Mouse (Mus musculus) kidney, postnatal 0 days (tissue): ENCODE measurements around the gene Plppr5. TPM values are rescaled to one million over a fixed set of nuclear protein-coding genes. Genes with fewer than 3 reads are reported as not detected.

ENCODE experiments used
- ATAC-seq: fragments of 200-750 bp; cut with Nextera tagmentation; replicated peaks from 2 replicates; pipeline ENCODE4 v1.8.0; 2017; ENCODE audit warnings: low read depth, moderate number of reproducible peaks, moderate TSS enrichment, moderate library complexity; ENCODE audit not compliant: low FRiP score
- DNase-seq: peaks from one replicate; pipeline ENCODE4 v3.0.0-alpha.2; 2016; ENCODE audit warnings: low spot score
- H3K27ac ChIP-seq: fragments of 300-500 bp; sonication (generic); 2 replicates; pipeline ENCODE4 v1.5.1; 2014; ENCODE audit warnings: mild to moderate bottlenecking
- H3K27me3 ChIP-seq: fragments of 300-500 bp; sonication (generic); 2 replicates; pipeline ENCODE4 v1.6.1; 2014; ENCODE audit warnings: low read length, mixed read lengths; ENCODE audit not compliant: insufficient read depth
- H3K36me3 ChIP-seq: fragments of 300-500 bp; sonication (generic); 2 replicates; pipeline ENCODE4 v1.6.1; 2014; ENCODE audit warnings: low read length, mixed read lengths; ENCODE audit not compliant: insufficient read depth
- H3K4me1 ChIP-seq: fragments of 300-500 bp; sonication (generic); replicated peaks from 2 replicates; pipeline ENCODE4 v1.6.1; 2014; ENCODE audit warnings: antibody characterized with exemption, low read length, mixed read lengths; ENCODE audit not compliant: insufficient read depth
- H3K4me2 ChIP-seq: fragments of 300-500 bp; sonication (generic); 2 replicates; pipeline ENCODE4 v1.6.1; 2014; ENCODE audit warnings: mild to moderate bottlenecking, low read length, moderate library complexity, mixed read lengths
- H3K4me3 ChIP-seq: fragments of 300-500 bp; sonication (generic); replicated peaks from 2 replicates; pipeline ENCODE4 v1.5.1; 2014; ENCODE audit warnings: low read depth, low read length
- H3K9ac ChIP-seq: fragments of 300-500 bp; sonication (generic); 2 replicates; pipeline ENCODE4 v1.6.1; 2014; ENCODE audit warnings: low read depth, low read length
- H3K9me3 ChIP-seq: fragments of 300-500 bp; sonication (generic); replicated peaks from 2 replicates; pipeline ENCODE4 v1.6.1; 2016; ENCODE audit warnings: low read length, inconsistent platforms, mixed read lengths
- CTCF ChIP-seq: IDR thresholded peaks from 2 replicates; pipeline ENCODE4 v1.5.1; 2016; ENCODE audit warnings: antibody characterized with exemption, low read depth, mild to moderate bottlenecking, moderate library complexity
- WGBS: fragments of 180-500 bp; shearing (Covaris S2); extraction: QIAGEN DNeasy Blood & Tissue Kit; methylation state at CpG from one replicate; pipeline ENCODE4 v1.1.7; 2014; 5-methylcytosine and 5-hydroxymethylcytosine counted together
- polyA plus RNA-seq: library from polyadenylated mRNA; unstranded; fragments of >200 nt; fragmentation: Nextera tagmentation; extraction: Ambion mirVana; gene quantifications from 2 replicates; pipeline ENCODE4 v1.2.1, GENCODE M21; 2015

Gene Plppr5
- polyA plus RNA-seq, 1 experiment from 2014 or later, result 0.17 TPM

DNA sequence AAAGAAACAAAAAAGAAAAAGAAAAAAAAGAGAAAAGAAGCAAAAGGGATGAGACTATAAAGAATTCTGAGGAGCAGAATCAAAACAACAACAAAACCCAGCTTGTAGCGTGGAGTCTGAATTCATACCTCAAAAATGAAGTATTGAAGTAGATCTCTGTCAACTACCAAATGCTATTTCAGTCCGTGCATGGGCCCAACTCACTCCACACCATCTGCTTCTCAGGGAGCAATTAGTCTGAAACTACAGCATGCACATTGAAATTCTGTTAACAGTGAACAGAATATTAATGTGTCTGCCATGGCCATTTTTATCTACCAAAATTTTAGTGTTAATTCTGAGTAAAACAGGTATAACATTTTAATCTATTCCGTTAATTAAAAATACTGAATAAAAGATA lies 111.4 kb downstream of the Plppr5 start:
- ATAC-seq (no peak), DNase-seq (no peak)
- no peak overlapping the region for H3K4me2 ChIP-seq
- 89% methylated on average over 3 of the region's 3 CpGs for WGBS
- no peaks in the 10 kb centered on the region for H3K9me3 ChIP-seq
- H3K4me3 ChIP-seq, result no peak overlapping the region
- H3K4me1 ChIP-seq, result no peaks in the 10 kb centered on the region
- no peaks in the 10 kb centered on the region for H3K36me3 ChIP-seq
- TF ChIP-seq CTCF, result no peak
- no peak overlapping the region for H3K9ac ChIP-seq
- no peaks in the 10 kb centered on the region for H3K27me3 ChIP-seq
- H3K27ac ChIP-seq, result no peak overlapping the region

DNA sequence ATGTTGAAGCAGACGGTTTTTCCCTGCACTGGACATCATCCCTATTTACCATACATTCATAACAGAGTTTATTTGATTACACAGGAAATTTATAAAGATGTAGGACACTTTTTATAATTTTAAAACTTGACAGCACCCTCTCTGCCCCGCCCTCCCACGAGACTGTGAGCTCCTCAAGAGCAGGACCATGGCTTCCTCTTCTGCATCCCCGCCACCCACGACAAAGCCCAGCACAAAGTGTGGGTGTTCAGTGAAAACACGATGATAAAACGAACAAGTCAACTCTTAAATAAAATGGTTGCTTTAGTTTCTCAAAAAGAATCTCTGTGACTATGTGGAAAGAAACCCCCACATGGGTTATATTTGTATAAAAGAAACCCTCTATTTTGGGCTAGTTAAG lies 112.0 kb downstream of the Plppr5 start:
- H3K36me3 ChIP-seq, result no peaks in the 10 kb centered on the region
- H3K27ac ChIP-seq, result no peak overlapping the region
- no peak for TF ChIP-seq CTCF
- DNase-seq (no peak), ATAC-seq (no peak)
- H3K9me3 ChIP-seq, result no peaks in the 10 kb centered on the region
- no peak overlapping the region for H3K4me2 ChIP-seq
- H3K4me1 ChIP-seq, result no peaks in the 10 kb centered on the region
- WGBS, result 79% methylated on average over 7 of the region's 7 CpGs
- no peak overlapping the region for H3K9ac ChIP-seq
- H3K4me3 ChIP-seq, result no peak overlapping the region
- no peaks in the 10 kb centered on the region for H3K27me3 ChIP-seq

DNA sequence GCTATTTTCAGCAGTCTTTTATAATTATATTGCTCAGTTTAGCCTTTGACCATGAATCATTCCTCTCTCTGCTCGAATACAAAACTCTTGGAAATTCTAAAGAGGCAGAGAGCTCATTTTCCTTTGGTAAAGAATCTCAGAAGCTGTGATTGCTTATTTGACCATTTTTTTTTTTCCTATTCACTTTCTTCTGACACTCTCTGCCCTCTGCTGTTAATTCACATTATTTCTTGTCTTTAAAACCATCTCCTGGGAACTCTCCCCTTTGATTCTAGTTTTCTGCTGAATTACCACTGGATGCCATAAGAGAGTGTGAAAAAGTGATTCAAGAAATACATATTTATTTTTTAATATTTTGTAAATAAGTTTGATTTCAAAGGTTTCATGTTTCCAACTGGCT lies 120.1 kb downstream of the Plppr5 start:
- Histone ChIP-seq H3K27me3 (no peaks in the 10 kb centered on the region), H3K4me1 (no peaks in the 10 kb centered on the region), H3K4me3 (no peak overlapping the region), H3K9ac (no peak overlapping the region), H3K9me3 (no peaks in the 10 kb centered on the region), H3K4me2 (no peak overlapping the region), H3K27ac (no peak overlapping the region), H3K36me3 (no peaks in the 10 kb centered on the region)
- DNase-seq (no peak), ATAC-seq (no peak)
- 48% methylated on average over 1 of the region's 1 CpGs for WGBS
- TF ChIP-seq CTCF, result peak; percentile 5; the same call in 1 of the 2 replicates

DNA sequence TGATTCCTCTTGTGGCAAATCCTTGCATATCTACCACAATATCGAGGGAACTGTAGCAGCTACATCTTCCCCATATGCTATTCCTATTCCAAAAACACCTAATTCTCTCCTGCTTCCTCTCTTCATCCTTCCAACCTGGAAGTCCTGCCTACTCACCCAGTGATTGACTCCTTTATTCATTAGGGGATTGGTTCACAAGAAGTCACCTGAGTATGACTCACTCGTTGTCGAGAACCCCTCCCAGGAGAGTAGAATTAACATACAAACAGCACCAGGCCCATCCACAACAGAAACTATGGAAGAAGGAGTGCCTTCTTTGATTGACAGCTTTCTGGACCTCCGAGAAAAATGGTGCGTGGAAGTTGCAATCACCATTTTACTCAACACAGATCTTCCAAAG lies 121.7 kb downstream of the Plppr5 start:
- no peak overlapping the region for H3K9ac ChIP-seq
- no peak overlapping the region for H3K4me2 ChIP-seq
- ATAC-seq (no peak), DNase-seq (no peak)
- no peaks in the 10 kb centered on the region for H3K4me1 ChIP-seq
- no peaks in the 10 kb centered on the region for H3K36me3 ChIP-seq
- no peak overlapping the region for H3K27ac ChIP-seq
- 94% methylated on average over 5 of the region's 5 CpGs for WGBS
- H3K9me3 ChIP-seq, result no peaks in the 10 kb centered on the region
- TF ChIP-seq CTCF, result no peak
- H3K4me3 ChIP-seq, result no peak overlapping the region
- H3K27me3 ChIP-seq, result no peaks in the 10 kb centered on the region

DNA sequence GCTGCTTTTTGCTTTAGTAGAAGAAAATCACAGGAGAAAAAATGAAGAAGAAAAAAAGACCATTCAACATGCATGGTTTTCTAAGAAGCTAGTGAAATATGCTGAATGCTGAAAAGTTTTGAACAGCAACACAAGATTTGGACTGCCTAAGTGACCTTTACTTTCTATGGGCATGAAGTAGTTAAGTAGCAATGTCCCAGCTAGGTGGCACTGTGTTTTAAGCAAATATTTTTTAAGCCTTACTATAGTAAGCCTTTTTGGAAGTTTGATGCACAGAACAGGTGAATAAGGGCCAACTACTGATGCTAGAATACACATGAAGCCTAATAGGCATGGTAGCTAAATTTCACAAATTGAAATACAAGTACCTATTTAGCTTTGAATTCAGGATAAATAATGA lies 134.2 kb downstream of the Plppr5 start:
- ATAC-seq (no peak), DNase-seq (peak; percentile 4)
- Histone ChIP-seq H3K36me3 (no peaks in the 10 kb centered on the region), H3K9ac (no peak overlapping the region), H3K4me1 (no peaks in the 10 kb centered on the region), H3K27ac (no peak overlapping the region), H3K27me3 (no peaks in the 10 kb centered on the region), H3K4me3 (no peak overlapping the region), H3K9me3 (no peaks in the 10 kb centered on the region), H3K4me2 (no peak overlapping the region)
- peak; percentile 55 for TF ChIP-seq CTCF

DNA sequence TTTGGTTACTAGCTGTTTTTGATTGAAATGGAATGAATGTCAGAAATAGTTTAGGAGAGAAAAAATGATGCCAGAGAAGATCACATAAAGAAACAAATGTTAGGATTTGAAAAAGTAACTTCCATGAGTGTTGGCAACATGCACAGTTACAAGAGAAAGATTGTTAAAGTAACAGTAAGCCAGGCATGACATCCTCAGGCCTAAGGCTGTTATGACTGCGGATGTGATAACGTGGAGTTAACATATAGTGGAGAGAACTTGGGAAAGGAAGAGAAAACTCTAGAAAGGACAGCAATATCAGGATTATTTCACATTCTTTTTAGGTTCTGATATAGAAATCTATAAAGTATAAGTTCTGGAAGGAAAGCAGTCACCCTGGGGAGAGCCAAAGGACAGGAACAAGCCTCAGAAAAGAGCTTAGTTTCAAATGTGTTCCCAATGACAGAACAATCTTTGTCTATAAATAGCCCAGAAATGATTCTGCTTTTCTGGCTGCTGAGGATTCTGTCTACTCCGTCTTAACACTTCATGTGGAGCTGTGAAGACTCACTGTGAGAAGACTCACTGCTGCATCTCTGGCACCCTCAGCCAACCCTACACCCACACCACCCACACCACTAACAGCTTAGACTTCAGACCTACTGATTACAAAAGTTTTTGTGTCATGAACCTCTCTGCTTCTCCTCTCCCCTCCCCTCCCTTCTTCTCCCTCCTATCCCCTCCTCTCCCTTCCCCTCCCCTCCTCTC lies 142.1 kb downstream of the Plppr5 start:
- H3K9ac ChIP-seq, result no peak overlapping the region
- TF ChIP-seq CTCF, result no peak
- no peaks in the 10 kb centered on the region for H3K27me3 ChIP-seq
- H3K4me3 ChIP-seq, result no peak overlapping the region
- no peak for ATAC-seq
- H3K27ac ChIP-seq, result no peak overlapping the region
- no peaks in the 10 kb centered on the region for H3K4me1 ChIP-seq
- no peaks in the 10 kb centered on the region for H3K36me3 ChIP-seq
- H3K4me2 ChIP-seq, result no peak overlapping the region
- DNase-seq, result no peak
- 83% methylated on average over 3 of the region's 3 CpGs for WGBS
- no peaks in the 10 kb centered on the region for H3K9me3 ChIP-seq

DNA sequence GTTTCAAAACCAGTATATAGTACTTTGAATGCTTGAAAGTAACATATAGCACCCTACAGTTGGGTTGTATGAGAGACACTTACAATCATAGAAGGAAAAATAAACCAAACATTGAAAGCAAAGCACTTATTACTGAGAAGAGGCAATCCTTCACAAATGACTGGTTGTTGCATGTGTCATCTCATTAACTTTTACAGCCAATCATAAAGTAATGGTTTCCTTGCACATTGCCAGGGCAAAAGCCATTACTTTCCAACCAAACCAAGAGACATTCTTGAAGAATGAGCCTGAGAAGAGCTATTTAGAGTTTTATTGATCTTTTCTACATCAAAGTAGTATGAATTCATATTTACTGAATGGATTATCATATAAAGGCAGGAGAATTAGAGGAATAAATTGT lies 148.8 kb downstream of the Plppr5 start:
- H3K36me3 ChIP-seq, result no peaks in the 10 kb centered on the region
- H3K4me2 ChIP-seq, result no peak overlapping the region
- no peak overlapping the region for H3K4me3 ChIP-seq
- no peak overlapping the region for H3K27ac ChIP-seq
- no peak for TF ChIP-seq CTCF
- H3K9ac ChIP-seq, result no peak overlapping the region
- no peaks in the 10 kb centered on the region for H3K9me3 ChIP-seq
- no peak for DNase-seq
- no peak for ATAC-seq
- no peaks in the 10 kb centered on the region for H3K27me3 ChIP-seq
- H3K4me1 ChIP-seq, result no peaks in the 10 kb centered on the region
